Mouse (Mus musculus) right cerebral cortex, adult 2 months (tissue): Measurements from ENCODE around the gene Taf11.

Experiments used
- DNase-seq, 2 experiments: peaks; one replicate each; pipeline ENCODE4 v3.0.0; 2021 to 2022; ENCODE audit warnings: low spot score in 2 of 2

Taf11 gene

GRCm38 (mm10) chr17:27909622-27910500 is at the start of gene Taf11:
Taf11 (minus strand) TSS chr17:27909844.
- DNase-seq = peak; percentile 80 to 83

- DNase-seq = no peak
These were observed 48.0 kb upstream of the Taf11 start for GRCm38 (mm10) chr17:27957649-27958048.

- DNase-seq = no peak
These were observed 45.2 kb upstream of the Taf11 start for GRCm38 (mm10) chr17:27954629-27955402.

GRCm38 (mm10) chr17:27953136-27953535 is 43.5 kb upstream of the Taf11 start:
- no peak for DNase-seq

- DNase-seq = no peak
These were observed 37.5 kb upstream of the Taf11 start for GRCm38 (mm10) chr17:27947155-27947554.

GRCm38 (mm10) chr17:27946371-27946770 is 36.7 kb upstream of the Taf11 start:
- no peak for DNase-seq

- no peak for DNase-seq
These were observed 36.0 kb upstream of the Taf11 start for GRCm38 (mm10) chr17:27945546-27946216.

GRCm38 (mm10) chr17:27942131-27942530 is 32.5 kb upstream of the Taf11 start:
- no peak for DNase-seq

- no peak for DNase-seq
These were observed 32.1 kb upstream of the Taf11 start for GRCm38 (mm10) chr17:27941698-27942097.

- DNase-seq = no peak
These were observed 31.5 kb upstream of the Taf11 start for GRCm38 (mm10) chr17:27941178-27941577.

GRCm38 (mm10) chr17:27940352-27940751 is 30.7 kb upstream of the Taf11 start:
- no peak for DNase-seq

GRCm38 (mm10) chr17:27939028-27939427 is 29.4 kb upstream of the Taf11 start:
- DNase-seq = no peak

- no peak for DNase-seq
These were observed 28.6 kb upstream of the Taf11 start for GRCm38 (mm10) chr17:27938121-27938754.

- no peak for DNase-seq
These were observed 27.5 kb upstream of the Taf11 start for GRCm38 (mm10) chr17:27937054-27937615.

GRCm38 (mm10) chr17:27935091-27935490 is 25.4 kb upstream of the Taf11 start:
- DNase-seq = no peak

GRCm38 (mm10) chr17:27934136-27934910 is 24.7 kb upstream of the Taf11 start:
- DNase-seq = no peak

GRCm38 (mm10) chr17:27931826-27932225 is 22.2 kb upstream of the Taf11 start:
- DNase-seq = no peak

- DNase-seq = no peak
These were observed 20.6 kb upstream of the Taf11 start for GRCm38 (mm10) chr17:27930291-27930690.

- DNase-seq = no peak
These were observed 15.9 kb upstream of the Taf11 start for GRCm38 (mm10) chr17:27925504-27925903.

- DNase-seq = no peak
These were observed 15.4 kb upstream of the Taf11 start for GRCm38 (mm10) chr17:27925054-27925453.
